Mouse (Mus musculus) layer of hippocampus, adult 9-10 months (tissue): ENCODE results near the gene Adgra3.

Experiments
- DNase-seq: peaks from one replicate; pipeline ENCODE4 v3.0.0; 2022; ENCODE audit warnings: low spot score

Gene Adgra3

DNA sequence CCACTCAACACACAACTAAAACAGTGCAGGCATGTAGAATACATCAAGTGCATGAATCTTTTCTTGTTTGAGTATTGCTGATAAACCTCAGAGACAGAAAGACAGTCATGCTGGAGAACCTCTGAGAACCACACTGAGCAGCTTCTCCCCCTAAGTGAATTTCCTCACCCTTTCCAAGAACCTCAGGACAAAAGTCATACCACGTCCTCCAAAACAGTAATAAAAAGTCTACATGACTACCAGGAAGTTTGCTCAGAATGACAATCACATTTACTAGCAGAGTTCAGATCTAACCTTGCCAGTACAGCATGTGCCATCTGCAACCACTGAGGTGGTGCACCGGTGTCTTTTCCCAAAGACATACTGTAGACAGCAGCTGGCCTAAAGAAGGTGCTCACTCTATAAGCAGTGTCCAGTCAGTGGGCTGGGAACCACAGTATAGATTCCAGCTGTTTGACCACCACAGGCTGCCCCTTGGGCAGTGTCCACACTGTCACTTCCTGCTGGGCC lies 27.0 kb downstream of the Adgra3 start:
- DNase-seq, result no peak

DNA sequence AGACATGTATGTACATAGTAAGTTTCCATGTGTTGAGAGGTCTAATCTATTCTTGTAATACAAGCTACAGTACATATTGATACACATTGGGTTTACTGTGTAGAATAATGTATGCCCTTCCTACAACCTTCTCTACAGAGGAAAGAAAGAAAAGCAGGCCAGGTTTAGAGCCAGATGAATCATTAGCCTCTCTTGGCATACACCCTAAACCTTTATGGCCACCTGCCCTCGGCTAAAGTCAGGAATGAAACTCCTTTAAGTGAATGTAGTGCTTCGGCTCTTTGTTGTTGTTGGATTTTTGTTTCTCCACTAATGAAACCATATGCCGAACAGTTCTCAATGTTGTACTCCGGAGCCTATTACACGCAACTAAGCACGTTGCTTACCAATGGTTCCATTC lies 27.5 kb downstream of the Adgra3 start:
- no peak for DNase-seq

DNA sequence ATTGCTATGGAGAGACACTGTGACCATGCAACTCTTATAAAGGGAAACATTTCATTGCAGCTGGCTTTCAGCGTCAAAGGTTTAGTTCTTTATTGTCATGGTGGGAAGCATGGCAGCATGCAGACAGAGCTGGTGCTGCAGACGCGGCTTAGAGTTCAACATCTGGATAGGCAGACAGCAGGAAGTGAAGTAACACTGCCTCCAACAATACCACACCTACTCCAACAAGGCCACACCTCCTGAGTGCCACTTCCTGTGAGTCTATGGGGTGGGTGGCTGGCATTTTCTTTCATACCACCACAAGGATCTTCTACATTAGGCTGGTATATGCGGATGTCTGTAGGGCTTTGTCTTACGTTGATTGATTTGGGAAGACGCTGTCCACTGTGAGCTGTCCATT lies 29.1 kb downstream of the Adgra3 start:
- no peak for DNase-seq

DNA sequence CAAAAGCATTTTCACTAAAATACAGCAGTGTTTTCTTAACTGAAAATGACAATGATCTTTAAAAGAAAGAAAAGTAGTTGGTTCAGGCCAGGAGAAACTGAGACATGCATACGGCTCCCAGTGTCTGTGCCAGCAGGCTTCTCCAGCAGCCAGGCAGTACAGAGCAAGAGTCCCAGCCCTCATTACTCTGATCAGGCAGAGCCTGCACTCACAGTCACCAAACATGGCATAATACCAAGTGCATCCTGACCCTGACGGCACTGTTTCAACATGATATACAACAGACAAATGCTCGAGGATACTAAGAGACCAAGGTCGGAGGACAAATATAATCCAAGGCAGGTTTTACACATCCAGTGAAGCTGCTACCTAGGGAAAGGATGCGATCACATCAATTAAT lies 31.2 kb downstream of the Adgra3 start:
- DNase-seq, result no peak

DNA sequence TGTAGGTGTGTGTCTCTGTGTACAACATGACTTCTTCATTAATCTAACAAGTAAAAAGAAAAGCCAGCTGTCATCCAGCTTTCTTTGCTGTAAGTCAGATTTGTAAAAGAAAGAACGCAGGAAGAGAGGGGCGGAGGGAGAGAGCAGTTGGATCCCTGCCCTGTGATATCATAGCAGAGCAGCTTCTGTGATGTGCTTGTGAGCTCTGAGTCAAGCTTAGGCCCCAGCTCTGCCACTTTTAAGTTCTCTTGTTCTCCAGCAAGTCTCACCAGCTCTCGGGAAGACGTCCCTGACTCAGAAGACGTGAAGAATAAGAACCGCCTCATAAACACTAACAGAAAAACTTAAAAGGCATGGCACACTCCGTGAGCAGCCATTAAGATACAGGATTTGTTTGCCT lies 31.8 kb downstream of the Adgra3 start:
- no peak for DNase-seq

DNA sequence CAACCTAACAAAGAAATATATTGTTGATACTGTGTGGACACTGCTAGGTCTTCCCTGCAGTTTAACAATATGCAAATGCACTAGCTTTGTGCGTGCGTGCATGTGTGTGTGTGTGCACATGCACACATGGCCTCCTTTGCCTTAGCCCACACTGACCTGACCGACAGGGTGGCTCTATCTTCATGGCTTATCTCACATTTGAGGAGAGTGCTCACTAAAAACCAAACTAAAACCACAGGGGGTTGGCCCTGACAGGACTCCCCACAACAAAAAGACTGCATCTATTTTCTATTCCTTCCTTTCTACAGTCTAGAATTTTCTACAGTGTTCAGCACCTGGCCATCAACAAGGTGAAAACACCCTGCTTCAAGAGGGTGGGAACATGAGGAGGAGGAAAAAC lies 32.7 kb downstream of the Adgra3 start:
- DNase-seq, result no peak

DNA sequence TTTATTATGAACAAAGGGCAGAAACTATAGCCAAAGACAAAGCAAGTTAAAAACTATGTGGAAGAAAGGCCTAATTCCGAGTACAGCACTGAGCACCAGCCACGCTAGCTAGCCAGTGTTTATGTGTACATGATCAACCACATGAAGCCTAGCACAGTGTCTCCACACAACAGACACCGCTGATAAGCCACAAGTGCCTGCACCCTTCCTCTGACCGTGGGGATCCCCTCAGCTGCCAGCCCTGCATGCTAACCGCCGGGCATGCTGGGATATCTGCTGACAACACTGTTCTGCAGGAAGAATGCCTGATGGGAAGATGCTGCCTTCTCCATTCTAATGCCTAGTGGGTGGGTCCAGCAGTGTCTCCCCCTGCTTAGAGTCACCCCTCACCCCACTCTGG lies 34.7 kb downstream of the Adgra3 start:
- DNase-seq, result no peak

DNA sequence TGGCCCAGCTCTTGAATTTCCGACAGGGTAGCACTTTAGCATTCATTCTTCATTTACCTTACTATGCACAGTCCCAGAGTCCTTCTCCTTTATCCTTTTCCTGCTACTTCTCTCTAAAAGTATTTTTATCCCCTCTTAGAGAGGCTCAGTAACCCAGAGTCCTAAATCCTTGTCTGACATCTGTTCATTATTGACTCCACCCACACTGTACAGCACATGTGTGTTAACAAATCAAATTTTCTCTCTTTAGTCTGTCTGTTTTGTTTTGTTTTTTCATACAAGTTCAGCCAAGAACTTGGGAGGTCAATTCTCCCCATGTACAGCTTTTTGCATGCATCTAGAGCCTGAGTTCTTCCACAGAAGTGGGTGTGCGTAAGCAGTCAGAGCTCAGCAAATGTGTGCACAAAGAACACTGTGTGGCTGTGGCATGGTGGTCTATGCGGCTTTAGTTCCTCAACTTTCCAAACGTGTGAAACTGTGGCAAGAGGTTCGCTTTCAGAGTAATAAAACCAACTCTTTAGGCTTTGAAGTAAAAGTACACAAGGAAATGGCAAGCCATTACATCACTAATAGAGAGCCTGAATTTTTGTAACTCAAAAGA lies 42.7 kb downstream of the Adgra3 start:
- DNase-seq, result no peak

DNA sequence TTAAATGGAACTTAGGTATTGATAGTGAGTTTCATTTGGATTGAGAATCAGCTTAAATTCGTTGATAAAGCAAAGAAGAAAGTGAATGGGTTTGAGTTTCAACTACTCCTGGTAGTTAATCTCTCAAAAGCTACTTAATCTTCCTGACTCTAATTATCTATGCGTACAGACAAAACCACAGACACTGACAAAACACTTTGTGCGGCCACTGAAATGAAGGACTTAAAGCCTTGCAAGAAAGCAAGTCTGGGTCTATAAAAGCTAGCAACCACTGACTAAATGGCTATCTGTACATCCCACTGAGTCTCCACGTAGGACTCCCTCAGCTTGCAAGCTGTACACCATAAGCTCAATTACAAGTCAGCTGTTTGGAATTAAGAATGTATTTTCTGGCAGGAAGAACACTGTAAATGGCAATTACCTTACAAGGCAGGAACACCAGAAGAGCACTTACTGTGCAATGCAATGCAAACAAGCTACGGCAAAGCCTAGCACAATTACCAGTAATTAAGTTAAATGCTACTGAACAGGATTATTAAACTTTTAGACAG lies 43.6 kb downstream of the Adgra3 start:
- DNase-seq, result no peak

DNA sequence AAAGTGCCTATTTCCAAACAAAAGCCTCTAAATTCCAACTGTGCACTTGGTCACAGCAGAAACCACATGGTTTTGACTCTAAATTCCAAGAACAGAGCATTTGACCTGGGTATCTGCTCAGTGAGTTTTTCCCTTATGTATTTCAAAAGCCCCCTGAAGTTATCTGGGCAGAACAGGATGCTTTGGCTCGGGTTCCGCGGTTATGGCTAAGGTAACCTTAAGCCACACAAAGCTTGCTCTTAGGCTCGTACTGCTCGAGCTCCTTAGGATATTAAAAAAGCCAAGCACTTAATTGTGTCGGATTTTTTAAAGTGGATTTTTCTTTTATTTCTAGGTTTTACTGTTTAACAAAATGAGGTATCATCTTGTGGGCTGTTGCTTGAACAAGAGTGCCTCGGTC lies 44.1 kb downstream of the Adgra3 start:
- no peak for DNase-seq

DNA sequence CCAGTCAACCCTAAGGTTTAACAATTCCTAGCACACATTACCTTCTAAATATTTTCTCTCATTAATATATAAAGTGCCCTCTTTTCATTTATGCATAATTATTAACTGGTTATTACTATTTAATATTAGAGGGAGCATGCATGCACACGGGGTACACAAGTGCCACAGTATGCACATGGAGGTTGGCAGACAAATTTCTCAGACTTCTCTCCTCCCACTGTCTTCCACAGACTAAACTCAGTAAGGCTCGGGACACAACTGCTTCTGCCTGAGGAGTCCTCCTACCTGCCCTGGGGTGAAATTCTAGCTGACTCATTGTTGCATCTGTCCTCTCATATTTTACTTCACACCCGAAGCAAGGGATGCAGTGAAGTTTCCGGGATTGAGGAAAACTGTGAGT lies 44.8 kb downstream of the Adgra3 start:
- DNase-seq, result no peak

DNA sequence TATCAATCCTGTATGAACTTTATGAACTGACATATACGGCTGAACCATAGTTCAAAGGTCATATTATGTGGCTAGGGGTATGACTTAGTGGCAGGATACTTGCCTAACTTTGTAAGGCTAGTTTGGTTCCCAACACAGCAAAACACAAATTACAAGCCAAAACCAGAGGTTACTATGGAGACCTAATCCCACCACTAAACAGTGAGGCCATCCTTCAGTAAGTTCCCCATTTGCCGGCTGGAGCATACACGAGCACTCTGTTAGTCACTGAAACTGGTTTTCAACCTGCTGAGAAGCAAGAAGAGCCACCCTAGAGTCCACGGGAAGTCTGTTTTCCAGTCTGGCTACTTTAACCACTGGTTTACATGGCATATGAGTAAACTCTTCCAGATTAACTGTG lies 50.0 kb downstream of the Adgra3 start:
- no peak for DNase-seq

DNA sequence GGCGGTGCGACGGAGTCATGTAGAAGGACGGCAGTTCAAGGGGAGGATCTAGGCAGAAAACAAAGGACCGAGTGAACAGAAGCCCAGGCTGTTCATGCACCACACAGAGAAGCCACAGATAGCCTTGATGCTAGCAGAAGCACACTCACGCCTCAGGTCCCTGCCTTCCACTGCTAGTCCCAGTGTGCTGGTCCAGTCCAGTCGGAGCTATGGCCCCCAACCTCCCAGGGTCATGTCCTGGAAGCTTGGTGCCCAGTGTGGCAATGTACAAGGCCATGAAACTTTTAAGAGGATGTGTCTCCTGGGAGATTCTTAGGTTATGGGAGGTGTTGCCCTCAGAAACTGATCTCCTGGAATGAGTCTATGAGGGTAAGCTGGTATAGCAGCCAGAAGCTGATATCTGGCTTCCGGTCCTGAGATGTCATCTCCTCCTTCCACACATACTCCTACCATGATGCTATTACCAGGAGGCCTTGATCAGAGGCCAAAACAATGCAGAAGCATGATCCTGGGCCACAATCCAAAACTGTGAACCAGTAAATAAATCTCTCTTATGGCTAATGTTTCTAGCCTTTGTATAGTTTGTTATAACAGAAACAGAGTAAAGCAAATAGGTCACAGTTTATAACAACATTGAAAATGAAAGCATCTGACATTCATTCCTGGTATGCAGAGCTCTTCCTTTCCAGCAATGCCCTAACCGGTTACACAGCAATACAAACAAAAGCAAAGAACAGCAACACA lies 51.7 kb downstream of the Adgra3 start:
- no peak for DNase-seq

DNA sequence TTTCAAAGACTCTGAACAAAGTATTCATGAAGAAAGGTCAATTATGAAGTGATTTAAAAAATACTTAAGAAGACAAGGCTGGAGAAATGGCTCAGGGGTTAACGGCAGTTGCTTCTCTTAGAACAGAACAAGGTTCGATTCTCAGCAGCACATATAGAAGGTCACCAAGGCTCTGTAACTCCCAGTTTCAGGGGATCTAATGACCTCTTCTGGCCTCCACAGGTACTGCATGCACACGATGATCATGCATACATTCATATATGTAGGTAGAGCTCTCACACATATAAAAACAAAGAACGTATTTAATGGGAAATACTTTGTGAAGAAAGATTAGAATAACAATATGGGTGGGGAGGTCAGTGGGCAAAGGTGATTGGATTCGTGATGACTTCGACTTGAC lies 56.5 kb downstream of the Adgra3 start:
- DNase-seq, result no peak

DNA sequence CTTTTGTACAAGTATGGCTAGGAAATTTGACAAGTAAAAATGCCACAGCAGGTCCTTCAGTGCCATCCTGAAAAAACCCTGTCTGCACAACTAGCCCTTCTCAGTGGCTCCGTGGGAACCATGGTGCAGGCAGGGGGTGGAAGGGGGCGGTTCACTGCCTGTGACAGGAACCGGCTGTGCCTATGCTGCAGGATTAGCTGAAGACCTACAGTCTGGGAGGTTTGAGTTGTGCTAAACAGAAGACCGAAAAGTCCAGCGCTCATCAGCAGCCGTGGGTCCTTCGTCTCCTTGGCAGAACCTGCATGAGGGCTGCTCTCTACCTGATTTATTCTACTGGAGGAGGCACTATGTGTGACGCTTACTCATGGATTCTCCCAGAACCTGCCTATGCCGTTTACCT lies 59.0 kb downstream of the Adgra3 start:
- DNase-seq, result no peak

DNA sequence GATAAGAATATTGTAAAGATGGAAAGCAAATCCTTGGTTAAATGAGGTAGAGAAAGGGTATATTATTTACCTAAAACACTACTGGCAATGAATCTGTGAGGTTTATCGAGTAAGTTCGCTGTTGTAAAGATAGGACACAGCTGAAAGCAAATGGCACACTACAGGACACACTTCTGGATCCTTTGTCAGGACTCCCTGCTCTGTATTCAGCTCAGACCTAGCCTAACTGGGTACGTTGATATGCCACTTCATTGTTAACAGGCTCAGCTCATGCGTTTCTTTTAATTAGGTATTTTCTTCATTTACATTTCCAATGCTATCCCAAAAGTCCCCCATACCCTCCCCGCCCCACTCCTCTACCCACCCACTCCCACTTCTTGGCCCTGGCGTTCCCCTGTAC lies 61.8 kb downstream of the Adgra3 start:
- no peak for DNase-seq

DNA sequence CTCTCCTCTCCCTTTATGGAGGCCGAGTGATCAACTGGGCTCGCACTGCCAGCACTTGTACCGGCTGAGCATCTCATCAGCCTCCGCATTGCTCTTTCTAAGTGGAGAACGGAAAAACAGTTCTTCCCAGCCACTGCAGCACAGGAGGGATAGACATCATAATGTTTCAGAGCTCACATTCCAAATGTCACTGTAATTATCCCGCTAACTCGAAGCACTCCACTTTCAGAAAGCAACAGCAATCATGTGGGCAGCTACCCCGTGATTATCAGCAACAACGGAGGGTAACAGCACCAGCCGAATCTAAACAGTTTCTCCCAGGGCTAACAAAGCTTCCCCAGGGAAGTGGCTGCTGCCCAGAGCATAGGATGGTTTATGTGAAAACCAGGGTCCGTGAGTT lies 62.3 kb downstream of the Adgra3 start:
- DNase-seq, result peak; percentile 20

DNA sequence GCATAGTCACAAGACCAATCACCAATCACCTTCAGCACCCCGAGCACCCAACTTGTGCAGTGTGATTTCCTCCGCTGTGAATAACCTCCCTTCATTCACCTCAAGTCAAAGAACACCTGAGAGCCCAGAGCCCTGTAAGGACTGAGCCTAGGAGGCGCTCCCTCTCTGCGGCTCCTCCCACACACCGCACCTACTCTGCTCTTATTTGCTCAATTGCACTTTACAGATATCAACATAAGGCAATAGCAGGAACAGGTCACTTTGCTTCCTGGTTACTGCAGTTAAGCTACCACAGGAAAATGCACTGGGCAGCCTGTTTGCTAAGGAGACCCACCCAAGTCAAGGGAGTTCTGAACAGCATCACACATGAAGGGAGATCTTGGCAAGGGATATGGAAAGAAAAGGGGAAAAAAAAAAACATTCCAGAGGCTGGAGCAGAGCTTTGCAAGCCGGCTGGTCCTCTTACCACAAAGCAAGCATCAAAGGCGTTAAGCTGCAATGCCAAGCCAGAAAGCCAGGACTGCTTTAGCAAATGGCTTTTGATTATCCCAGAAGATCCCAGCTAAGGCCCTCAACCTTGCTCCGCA lies 68.0 kb downstream of the Adgra3 start:
- DNase-seq, result no peak

DNA sequence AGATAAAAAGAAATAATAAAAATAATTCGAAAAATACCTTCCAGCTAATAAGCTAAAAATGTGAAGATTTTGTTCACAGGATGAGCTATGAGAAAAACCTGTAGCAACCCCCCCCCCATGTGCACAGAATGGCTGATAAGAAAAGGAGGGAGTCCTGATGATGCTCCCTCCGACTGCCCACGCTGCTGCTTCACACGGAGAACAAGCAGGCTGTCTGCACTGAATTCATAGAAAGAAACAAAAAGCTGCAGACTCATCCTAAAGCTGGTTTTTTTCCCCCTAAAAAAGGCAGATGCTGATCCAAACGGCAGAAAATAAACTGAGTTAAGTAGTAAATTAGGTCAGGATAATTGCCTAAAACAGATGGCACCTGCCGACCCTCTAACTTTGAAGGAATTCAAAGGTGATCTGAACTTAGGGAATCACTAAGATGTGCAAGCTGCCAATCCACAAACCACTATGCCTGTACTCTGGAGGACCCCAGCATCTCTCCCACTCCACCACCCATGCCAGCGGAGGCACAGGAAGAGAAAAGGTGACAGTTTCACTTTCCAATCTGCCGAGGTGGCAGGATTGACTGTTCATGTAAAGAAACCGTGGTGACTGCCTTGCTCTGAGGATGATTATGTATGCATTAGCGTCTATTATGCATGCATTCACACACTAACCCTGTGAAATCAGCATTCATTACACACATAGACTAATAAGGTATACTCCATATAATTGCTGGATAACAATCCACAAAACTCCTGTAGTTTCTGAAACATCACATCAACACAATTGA lies 70.6 kb downstream of the Adgra3 start:
- DNase-seq, result no peak

DNA sequence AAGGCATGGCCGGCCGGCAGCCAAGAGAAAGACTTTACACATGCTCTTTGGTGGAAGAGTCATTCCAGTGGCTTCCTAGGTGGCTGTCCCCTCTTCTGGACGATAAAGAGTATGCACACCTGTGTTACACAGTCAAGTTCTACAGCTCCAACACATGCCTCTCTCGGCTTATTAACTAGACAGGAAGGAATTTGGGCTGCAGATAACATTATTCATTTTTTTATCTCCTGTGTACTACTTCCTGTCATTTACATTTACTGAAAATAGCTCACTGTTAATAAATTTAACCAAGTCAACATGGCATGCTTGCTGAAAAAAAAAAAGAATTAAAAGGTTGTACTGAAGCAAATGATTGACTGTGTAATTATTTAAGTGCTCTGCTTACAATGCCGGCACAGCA lies 78.1 kb downstream of the Adgra3 start:
- DNase-seq, result no peak

DNA sequence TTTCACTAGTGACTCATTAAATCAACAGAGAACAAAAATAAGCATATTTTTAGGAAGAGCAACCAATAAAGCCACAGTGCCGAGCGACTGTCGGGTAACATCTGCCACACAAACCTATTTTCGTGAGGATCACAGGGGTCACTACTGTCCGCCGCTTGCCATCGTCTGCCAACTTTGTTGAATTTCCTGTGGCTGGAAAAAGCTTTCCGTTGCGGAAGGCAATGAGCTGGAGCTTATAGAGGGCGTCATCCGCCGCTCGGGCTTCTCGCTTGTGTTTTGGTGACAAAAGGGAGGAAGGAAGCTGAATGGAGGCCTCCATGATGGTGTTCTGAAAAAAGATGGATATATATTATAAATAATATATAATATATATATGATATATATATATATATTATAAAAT lies 79.6 kb downstream of the Adgra3 start:
- no peak for DNase-seq

DNA sequence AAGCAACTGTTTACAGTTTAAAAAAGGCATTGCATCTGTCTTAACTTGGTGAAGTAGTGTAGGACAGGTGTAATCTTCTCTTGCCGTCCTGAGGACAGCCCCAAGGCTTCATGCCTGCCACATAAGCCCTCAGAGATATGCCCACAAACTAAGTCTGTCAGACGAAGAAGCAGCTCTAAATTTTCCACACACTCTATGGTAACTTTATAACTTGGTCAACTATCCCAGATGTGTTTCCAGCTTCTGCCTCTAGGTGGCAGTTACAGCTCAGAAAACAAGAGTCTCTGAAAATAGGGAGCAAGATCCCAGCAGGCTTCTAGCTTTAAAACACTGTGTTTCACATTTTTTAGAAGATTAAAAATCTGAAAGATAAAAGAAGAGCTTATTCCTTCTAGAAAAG lies 82.8 kb downstream of the Adgra3 start:
- DNase-seq, result peak; percentile 81

DNA sequence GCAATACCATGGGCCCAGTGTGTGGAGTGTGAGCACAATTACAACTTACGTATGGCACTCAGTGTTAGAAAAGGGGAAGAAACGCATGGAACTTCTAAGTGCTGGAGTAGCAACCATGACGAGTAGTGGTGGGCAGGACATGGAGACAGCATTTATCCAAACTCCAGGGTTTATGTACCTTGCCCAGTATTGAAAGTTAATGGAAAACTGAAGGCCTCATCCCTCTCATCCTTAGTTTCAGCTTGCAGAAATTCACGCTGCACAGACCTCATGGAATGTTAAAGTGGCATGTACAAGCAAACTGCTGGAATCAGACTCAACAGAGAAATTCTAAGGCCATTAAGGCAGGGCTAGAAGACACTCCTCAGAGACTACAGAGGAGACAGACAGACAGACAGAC lies 84.6 kb downstream of the Adgra3 start:
- no peak for DNase-seq
